Mouse (Mus musculus) liver, postnatal 0 days (tissue): ENCODE measurements at regions not wholly inside any gene's neighbourhood (a gene's known extent, or its start where the extent isn't known, plus 50 kb on each side); places are given as distances from the start of the nearest gene placed in this dataset.

ENCODE experiments used
- ATAC-seq: fragments of 200-750 bp; cut with Nextera tagmentation; 2 replicates; pipeline ENCODE4 v1.8.0; 2017; ENCODE audit warnings: mild to moderate bottlenecking, moderate library complexity
- DNase-seq: peaks from one replicate; pipeline ENCODE4 v3.0.0-alpha.2; 2016
- H3K27ac ChIP-seq: fragments of 300-500 bp; sonication (generic); 2 replicates; pipeline ENCODE4 v1.5.1; 2014; ENCODE audit warnings: antibody characterized with exemption, moderate library complexity, mild to moderate bottlenecking, low read depth
- H3K27me3 ChIP-seq: fragments of 300-500 bp; sonication (generic); 2 replicates; pipeline ENCODE4 v1.6.1; 2014; ENCODE audit warnings: low read length, control low read depth, mixed read lengths; ENCODE audit not compliant: insufficient read depth
- H3K36me3 ChIP-seq: fragments of 300-500 bp; sonication (generic); replicated peaks from 2 replicates; pipeline ENCODE4 v1.6.1; 2014; ENCODE audit warnings: mild to moderate bottlenecking, control low read depth, low read length, moderate library complexity, mixed read lengths; ENCODE audit not compliant: insufficient read depth
- H3K4me1 ChIP-seq: fragments of 300-500 bp; sonication (generic); 2 replicates; pipeline ENCODE4 v1.6.1; 2014; ENCODE audit warnings: antibody characterized with exemption, mild to moderate bottlenecking, control low read depth; ENCODE audit not compliant: insufficient read depth
- H3K4me2 ChIP-seq: fragments of 300-500 bp; sonication (generic); 2 replicates; pipeline ENCODE4 v1.6.1; 2014; ENCODE audit warnings: low read depth, mild to moderate bottlenecking, low read length, moderate library complexity, mixed read lengths
- H3K4me3 ChIP-seq: fragments of 300-500 bp; sonication (generic); 2 replicates; pipeline ENCODE4 v1.5.1; 2014; ENCODE audit warnings: low read depth, low read length
- H3K9ac ChIP-seq: fragments of 300-500 bp; sonication (generic); replicated peaks from 2 replicates; pipeline ENCODE4 v1.6.1; 2014; ENCODE audit warnings: mild to moderate bottlenecking, moderate library complexity
- H3K9me3 ChIP-seq: fragments of 300-500 bp; sonication (generic); 2 replicates; pipeline ENCODE4 v1.6.1; 2016; ENCODE audit warnings: mild to moderate bottlenecking, control low read depth, low read length, mixed read lengths
- CTCF ChIP-seq: sonication (generic); IDR thresholded peaks from 2 replicates; pipeline ENCODE4 v1.5.1; 2016; ENCODE audit warnings: antibody characterized with exemption, low read depth
- EP300 ChIP-seq: IDR thresholded peaks from 2 replicates; pipeline ENCODE4 v1.6.1; 2016; ENCODE audit warnings: antibody characterized with exemption, low read depth, mild to moderate bottlenecking
- WGBS: fragments of 180-500 bp; shearing (Covaris S2); extraction: QIAGEN DNeasy Blood & Tissue Kit; methylation state at CpG from one replicate; pipeline ENCODE4 v1.1.7; 2014; ENCODE audit not compliant: insufficient replicate concordance; 5-methylcytosine and 5-hydroxymethylcytosine counted together

DNA sequence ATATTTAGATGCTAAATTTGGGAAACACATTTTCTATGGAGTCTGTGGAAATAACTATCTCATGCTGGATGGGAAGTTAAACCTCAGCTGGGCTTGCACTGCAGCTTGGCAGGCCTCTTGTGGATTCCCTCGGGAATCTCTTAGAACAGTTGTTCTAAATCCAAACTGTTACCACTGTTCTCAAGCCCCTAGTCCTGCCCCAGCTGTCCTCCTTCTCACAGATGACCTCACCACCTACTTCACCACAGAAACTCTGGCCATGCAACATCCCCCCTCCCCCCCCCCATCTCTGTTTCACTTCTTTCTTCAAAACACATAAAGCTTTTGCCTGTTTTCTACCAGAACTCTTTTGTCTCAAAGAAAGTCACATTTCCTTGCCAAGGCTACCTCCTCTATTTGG lies 136.6 kb upstream of the Wdr44 start:
- H3K27ac ChIP-seq: no peak overlapping the region
- ATAC-seq: no peak
- H3K4me3 ChIP-seq: no peak overlapping the region
- H3K27me3 ChIP-seq: no peaks in the 10 kb centered on the region
- TF ChIP-seq CTCF: no peak
- no peak for TF ChIP-seq EP300
- no peaks in the 10 kb centered on the region for H3K9me3 ChIP-seq
- no peak for DNase-seq
- H3K4me2 ChIP-seq: no peak overlapping the region
- no peak overlapping the region for H3K9ac ChIP-seq
- no peaks in the 10 kb centered on the region for H3K4me1 ChIP-seq
- no peaks in the 10 kb centered on the region for H3K36me3 ChIP-seq
- 58% methylated on average over 1 of the region's 1 CpGs for WGBS

DNA sequence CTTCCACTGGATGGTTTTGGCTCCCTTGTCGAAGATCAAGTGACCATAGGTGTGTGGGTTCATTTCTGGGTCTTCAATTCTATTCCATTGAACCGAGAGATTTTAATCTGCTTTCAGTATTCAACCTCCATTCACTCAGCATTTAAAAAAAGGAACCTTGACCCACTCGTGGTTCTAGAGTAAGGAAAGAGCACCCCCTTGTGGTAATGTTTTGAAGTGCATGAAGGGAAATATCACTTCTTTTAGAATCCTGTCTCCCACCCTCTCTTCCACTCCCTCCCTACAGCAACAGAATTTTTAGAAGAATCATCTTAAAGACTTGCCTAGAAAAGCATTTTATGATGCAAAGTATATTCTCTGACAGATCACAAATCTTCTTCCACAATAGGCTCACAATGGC lies 127.3 kb upstream of the Wdr44 start:
- Histone ChIP-seq H3K4me1 (no peaks in the 10 kb centered on the region), H3K4me2 (no peak overlapping the region), H3K27ac (no peak overlapping the region), H3K4me3 (no peak overlapping the region), H3K9ac (no peak overlapping the region), H3K36me3 (no peaks in the 10 kb centered on the region), H3K27me3 (no peaks in the 10 kb centered on the region), H3K9me3 (no peaks in the 10 kb centered on the region)
- DNase-seq (no peak), ATAC-seq (no peak)
- TF ChIP-seq CTCF: peak; percentile 67
- TF ChIP-seq EP300: no peak
- 12% methylated on average over 3 of the region's 3 CpGs for WGBS
